Mouse (Mus musculus) bone marrow, adult 2 months (tissue): ENCODE results near the gene Mmp24.

ENCODE experiments used
- CTCF ChIP-seq: fragments of 200-500 bp; IDR thresholded peaks from 2 replicates; pipeline ENCODE4 v1.5.1; 2011; ENCODE audit warnings: low read length, control low read depth; ENCODE audit not compliant: control insufficient read depth, insufficient read depth
- POLR2A ChIP-seq: fragments of 200-500 bp; IDR thresholded peaks from 2 replicates; pipeline ENCODE4 v1.6.1; 2011; ENCODE audit warnings: low read depth, mild to moderate bottlenecking, control low read depth, low read length, borderline replicate concordance; ENCODE audit not compliant: control insufficient read depth

DNA sequence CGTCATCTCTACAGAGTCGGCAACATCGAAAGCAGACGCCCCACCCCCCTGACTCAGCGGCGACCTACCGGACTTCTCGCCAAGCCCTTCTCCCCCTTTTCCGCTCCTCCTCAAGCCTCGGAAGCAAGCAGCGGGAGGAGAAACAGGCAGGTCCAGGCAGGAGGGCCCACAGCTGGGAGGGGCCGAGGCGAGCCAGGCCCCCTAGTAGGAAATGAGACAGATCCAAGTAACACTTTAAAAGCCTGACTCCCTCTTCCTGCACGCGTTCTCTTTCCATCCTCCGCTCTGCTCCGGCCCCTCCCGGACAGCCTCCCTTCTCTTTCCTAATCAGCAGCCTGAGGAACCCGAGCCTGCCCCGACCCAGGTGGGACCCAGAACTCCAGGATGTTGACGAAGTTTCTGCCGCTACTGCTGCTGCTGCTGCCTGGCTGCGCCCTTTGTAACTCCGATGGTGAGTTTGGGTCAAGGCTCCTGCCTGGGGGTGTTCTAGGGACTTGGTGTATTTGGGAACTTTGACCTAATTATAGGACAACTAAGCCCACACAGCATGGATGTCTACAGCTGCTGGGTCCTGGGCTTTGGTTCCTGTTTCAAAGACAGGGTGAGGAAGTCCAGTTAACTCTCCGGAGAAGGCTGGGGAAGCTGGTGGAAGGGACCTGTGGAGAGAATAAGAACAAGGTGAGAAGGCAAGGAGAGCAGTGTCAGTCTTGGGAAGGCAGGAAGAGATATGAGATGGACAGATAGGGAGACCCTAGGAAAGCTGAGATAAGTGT lies 23.9 kb upstream of the Mmp24 start, which contains the start of gene Procr:
- no peak for TF ChIP-seq POLR2A
- TF ChIP-seq CTCF = no peak
